8 mouse cellular contexts compared by ENCODE assay signal in the genomic region with DNA sequence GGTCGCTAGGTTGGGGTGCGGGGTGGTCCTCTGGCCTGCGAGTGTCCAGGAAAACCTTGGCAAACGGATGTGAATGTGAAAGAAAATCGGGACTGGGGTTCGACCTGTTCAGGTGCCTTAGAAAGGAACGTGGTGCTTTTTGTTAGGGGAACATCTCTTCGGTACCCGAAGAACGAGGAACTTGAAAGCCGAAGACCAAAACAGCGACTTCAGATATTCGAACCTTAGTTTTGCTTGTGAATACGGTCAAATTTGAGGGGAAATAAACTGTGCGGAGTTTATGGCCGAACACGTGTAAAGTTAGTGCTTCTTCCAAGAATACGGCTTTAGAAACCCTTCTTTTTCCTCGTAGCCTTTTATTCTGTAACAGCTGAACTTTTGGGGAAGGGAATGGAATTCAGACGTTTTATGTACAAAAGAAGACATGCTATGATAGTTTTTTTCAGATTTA. TPM values are rescaled to one million over a fixed set of nuclear protein-coding genes. Genes with fewer than 3 reads are reported as not detected.
DNase-seq lines count a peak whose midpoint lies in the region; ATAC-seq and TF ChIP-seq lines count a peak whose summit lies in the region.

No protein-coding gene starts in this region.

- H3K9me3 ChIP-seq in heart, embryonic 13.5 days = no peaks in the 10 kb centered on the region
- H3K9me3 ChIP-seq in ES-Bruce4 (replicated peaks; ENCODE audit: control insufficient read depth, insufficient read depth, low read length, poor library complexity, severe bottlenecking) = no peaks in the 10 kb centered on the region
- no peaks in the 10 kb centered on the region for H3K9me3 ChIP-seq in forebrain, embryonic 14.5 days (replicated peaks; ENCODE audit: control insufficient read depth, low read length)
- no peaks in the 10 kb centered on the region for H3K9me3 ChIP-seq in liver, embryonic 15.5 days (replicated peaks)

- H3K27ac ChIP-seq in heart, embryonic 13.5 days (replicated peaks) = peak overlapping the region; percentile 98
- H3K27ac ChIP-seq in ES-Bruce4 (ENCODE audit: insufficient read depth, low read length) = peak overlapping the region; percentile 93
- H3K27ac ChIP-seq in forebrain, embryonic 14.5 days (ENCODE audit: low read depth, low read length) = peak overlapping the region; percentile 98
- peak overlapping the region; percentile 96 for H3K27ac ChIP-seq in liver, embryonic 15.5 days (replicated peaks)

- no peak for ATAC-seq in heart, embryonic 13.5 days (ENCODE audit: extremely low read depth, insufficient number of reproducible peaks, low FRiP score, low TSS enrichment)
- ATAC-seq in forebrain, embryonic 14.5 days = no peak
- no peak for ATAC-seq in liver, embryonic 15.5 days (ENCODE audit: insufficient read depth)
- no peak for ATAC-seq in inflammation-experienced regulatory T-cells, adult 6 months

- no peak for TF ChIP-seq CTCF in ES-Bruce4 (IDR thresholded peaks at IDR 0.05; ENCODE audit: low read depth, low read length)

- DNase-seq in heart, postnatal 36 days = no peak
- peak; percentile 22 for DNase-seq in forebrain, embryonic 14.5 days (ENCODE audit: low spot score)
- no peak for DNase-seq in adrenal gland, adult 8-10 months
- DNase-seq in right cerebral cortex, postnatal 36 days (ENCODE audit: low spot score in 2 of 2) = no peak

- WGBS in heart, embryonic 13.5 days = under 1% methylated on average over 20 of the region's 20 CpGs
- 0% methylated on average over 20 of the region's 20 CpGs for WGBS in forebrain, embryonic 14.5 days
- WGBS in liver, embryonic 15.5 days (ENCODE audit: insufficient replicate concordance) = under 1% methylated on average over 20 of the region's 20 CpGs

- no peak for TF ChIP-seq POLR2A in ES-Bruce4 (IDR thresholded peaks at IDR 0.05; ENCODE audit: insufficient read depth, low read length)

- peaks cover 34% of the 10 kb centered on the region for H3K4me1 ChIP-seq in heart, embryonic 13.5 days
- peaks cover 2% of the 10 kb centered on the region for H3K4me1 ChIP-seq in ES-Bruce4 (ENCODE audit: control insufficient read depth, insufficient read depth, low read length)
- H3K4me1 ChIP-seq in forebrain, embryonic 14.5 days (ENCODE audit: control insufficient read depth, insufficient read depth, low read length) = peaks cover 23% of the 10 kb centered on the region
- H3K4me1 ChIP-seq in liver, embryonic 15.5 days (replicated peaks) = peaks cover 25% of the 10 kb centered on the region

- TF ChIP-seq EP300 in ES-Bruce4 (IDR thresholded peaks at IDR 0.05; ENCODE audit: insufficient read depth, low read depth, low read length) = no peak

- no peaks in the 10 kb centered on the region for H3K27me3 ChIP-seq in heart, embryonic 13.5 days (replicated peaks)
- no peaks in the 10 kb centered on the region for H3K27me3 ChIP-seq in ES-Bruce4 (ENCODE audit: control insufficient read depth, insufficient read depth, low read length, poor library complexity, severe bottlenecking)
- no peaks in the 10 kb centered on the region for H3K27me3 ChIP-seq in forebrain, embryonic 14.5 days (replicated peaks; ENCODE audit: control insufficient read depth, insufficient read depth, low read length)
- H3K27me3 ChIP-seq in liver, embryonic 15.5 days = no peaks in the 10 kb centered on the region

- H3K4me2 ChIP-seq in heart, embryonic 13.5 days = peak overlapping the region; percentile 83
- peak overlapping the region; percentile 67 for H3K4me2 ChIP-seq in forebrain, embryonic 14.5 days (ENCODE audit: low read length)
- peak overlapping the region; percentile 73 for H3K4me2 ChIP-seq in liver, embryonic 15.5 days

- H3K4me3 ChIP-seq in heart, embryonic 13.5 days = peak overlapping the region; percentile 93
- peak overlapping the region; percentile 100 for H3K4me3 ChIP-seq in ES-Bruce4 (ENCODE audit: low read depth, low read length)
- H3K4me3 ChIP-seq in forebrain, embryonic 14.5 days (ENCODE audit: low read depth, low read length) = peak overlapping the region; percentile 91
- peak overlapping the region; percentile 96 for H3K4me3 ChIP-seq in liver, embryonic 15.5 days (replicated peaks)

- peaks cover 4% of the 10 kb centered on the region for H3K36me3 ChIP-seq in heart, embryonic 13.5 days
- peaks cover 13% of the 10 kb centered on the region for H3K36me3 ChIP-seq in ES-Bruce4 (ENCODE audit: control insufficient read depth, insufficient read depth, low read length, poor library complexity, severe bottlenecking)
- H3K36me3 ChIP-seq in forebrain, embryonic 14.5 days (ENCODE audit: control insufficient read depth, insufficient read depth, low read length) = no peaks in the 10 kb centered on the region
- peaks cover 9% of the 10 kb centered on the region; the same call in 1 of the 2 replicates for H3K36me3 ChIP-seq in liver, embryonic 15.5 days (replicated peaks)

- peak overlapping the region; percentile 100 for H3K9ac ChIP-seq in heart, embryonic 13.5 days
- peak overlapping the region; percentile 99 for H3K9ac ChIP-seq in ES-Bruce4 (ENCODE audit: low read depth, poor library complexity, severe bottlenecking)
- peak overlapping the region; percentile 98 for H3K9ac ChIP-seq in forebrain, embryonic 14.5 days (ENCODE audit: low read length)
- peak overlapping the region; percentile 99 for H3K9ac ChIP-seq in liver, embryonic 15.5 days

- intact Hi-C loops in heart, postnatal 36 days (cut with DNase I) = loop anchor here (1.0 kb wide), 1 partner anchor 34 kb away; no protein-coding TSS in a partner anchor

RNA-seq across cellular contexts. Expression of gene Pum2, which starts 1.0 kb away (rescaled TPM):
- 24.0 and 25.3 TPM in 2 replicates for polyA plus RNA-seq in heart, embryonic 13.5 days (2015; fragmentation: Nextera tagmentation; extraction: Ambion mirVana)
- total RNA-seq in heart, postnatal 36 days (2021) = 100 to 1,000 TPM; 125 to 141 TPM
- polyA plus RNA-seq in ES-Bruce4 (2011; ENCODE audit: insufficient read depth, insufficient read length, low read depth, missing spikeins) = 204 and 210 TPM in 2 replicates
- 70.6 and 74.9 TPM in 2 replicates for polyA plus RNA-seq in forebrain, embryonic 14.5 days (2014; fragmentation: Nextera tagmentation; extraction: Ambion mirVana)
- polyA plus RNA-seq in liver, embryonic 15.5 days (2015; fragmentation: Nextera tagmentation; extraction: Ambion mirVana) = 14.1 and 14.8 TPM in 2 replicates
- total RNA-seq in adrenal gland, adult 8-10 months (2022) = 100 to 1,000 TPM; 152 to 158 (median 154) TPM
- polyA plus RNA-seq in inflammation-experienced regulatory T-cells, adult 6 months (2017; shearing (Covaris generic)) = 10 to 100 TPM; 60.6 to 67.0 (median 65.5) TPM
